Mouse (Mus musculus) intestine, postnatal 0 days (tissue): ENCODE results near the gene Mthfr. TPM values are rescaled to one million over a fixed set of nuclear protein-coding genes. Genes with fewer than 3 reads are reported as not detected.

Experiments used
- ATAC-seq: fragments of 200-750 bp; cut with Nextera tagmentation; 2 replicates; pipeline ENCODE4 v1.8.0; 2017; ENCODE audit warnings: mild to moderate bottlenecking, moderate TSS enrichment, moderate library complexity
- H3K27ac ChIP-seq: fragments of 300-500 bp; sonication (generic); 2 replicates; pipeline ENCODE4 v1.5.1; 2014; ENCODE audit warnings: mild to moderate bottlenecking, low read depth, low read length, moderate library complexity
- H3K27me3 ChIP-seq: fragments of 300-500 bp; sonication (generic); replicated peaks from 2 replicates; pipeline ENCODE4 v1.6.1; 2014; ENCODE audit warnings: low read length, mixed read lengths; ENCODE audit not compliant: control insufficient read depth, insufficient read depth
- H3K36me3 ChIP-seq: fragments of 300-500 bp; sonication (generic); 2 replicates; pipeline ENCODE4 v1.6.1; 2014; ENCODE audit warnings: mild to moderate bottlenecking, moderate library complexity; ENCODE audit not compliant: control insufficient read depth, insufficient read depth
- H3K4me1 ChIP-seq: fragments of 300-500 bp; sonication (generic); replicated peaks from 2 replicates; pipeline ENCODE4 v1.6.1; 2014; ENCODE audit warnings: antibody characterized with exemption, low read length, mixed read lengths; ENCODE audit not compliant: control insufficient read depth, insufficient read depth
- H3K4me2 ChIP-seq: fragments of 300-500 bp; sonication (generic); replicated peaks from 2 replicates; pipeline ENCODE4 v1.6.1; 2014; ENCODE audit warnings: low read depth, mild to moderate bottlenecking, moderate library complexity
- H3K4me3 ChIP-seq: fragments of 300-500 bp; sonication (generic); 2 replicates; pipeline ENCODE4 v1.5.1; 2014; ENCODE audit warnings: low read depth, low read length
- H3K9ac ChIP-seq: fragments of 300-500 bp; sonication (generic); 2 replicates; pipeline ENCODE4 v1.6.1; 2014; ENCODE audit warnings: mild to moderate bottlenecking, low read depth, low read length
- H3K9me3 ChIP-seq: fragments of 300-500 bp; sonication (generic); 2 replicates; pipeline ENCODE4 v1.6.1; 2016; ENCODE audit warnings: mixed run types; ENCODE audit not compliant: control insufficient read depth
- CTCF ChIP-seq: sonication (generic); IDR thresholded peaks from 2 replicates; pipeline ENCODE4 v1.5.1; 2016; ENCODE audit warnings: low read depth, mild to moderate bottlenecking, control low read depth, antibody characterized with exemption, moderate library complexity
- WGBS: fragments of 180-500 bp; shearing (Covaris S2); extraction: QIAGEN DNeasy Blood & Tissue Kit; methylation state at CpG from one replicate; pipeline ENCODE4 v1.1.7; 2014; 5-methylcytosine and 5-hydroxymethylcytosine counted together
- polyA plus RNA-seq: library from polyadenylated mRNA; unstranded; fragments of >200 nt; fragmentation: Nextera tagmentation; extraction: Ambion mirVana; gene quantifications from 2 replicates; pipeline ENCODE4 v1.2.1, GENCODE M21; 2015

The Mthfr gene
- polyA plus RNA-seq, 1 experiment from 2014 or later: 11.7 TPM

- no peak overlapping the region for H3K27ac ChIP-seq
- no peak overlapping the region for H3K9ac ChIP-seq
- H3K36me3 ChIP-seq: peaks cover 62% of the 10 kb centered on the region
- ATAC-seq: no peak
- no peaks in the 10 kb centered on the region for H3K4me1 ChIP-seq
- H3K27me3 ChIP-seq: no peaks in the 10 kb centered on the region
- H3K4me3 ChIP-seq: no peak overlapping the region
- WGBS: 80% methylated on average over 2 of the region's 2 CpGs
- H3K4me2 ChIP-seq: no peak overlapping the region
- TF ChIP-seq CTCF: no peak
- no peaks in the 10 kb centered on the region for H3K9me3 ChIP-seq
Measured at GRCm38 (mm10) chr4:148018410-148018809, 20.5 kb upstream of the Mthfr start.

- H3K9me3 ChIP-seq: no peaks in the 10 kb centered on the region
- no peak for TF ChIP-seq CTCF
- no peak overlapping the region for H3K4me3 ChIP-seq
- H3K27ac ChIP-seq: 0 out of 2 replicates have a peak overlapping the region, but pooled peaks have one; percentile 0
- peaks cover 54% of the 10 kb centered on the region for H3K36me3 ChIP-seq
- H3K4me2 ChIP-seq: no peak overlapping the region
- no peak overlapping the region for H3K9ac ChIP-seq
- 88% methylated on average over 3 of the region's 3 CpGs for WGBS
- H3K4me1 ChIP-seq: no peaks in the 10 kb centered on the region
- no peaks in the 10 kb centered on the region for H3K27me3 ChIP-seq
- no peak for ATAC-seq
Measured at GRCm38 (mm10) chr4:148024003-148024402, 14.9 kb upstream of the Mthfr start.

- peaks cover 34% of the 10 kb centered on the region for H3K36me3 ChIP-seq
- H3K27me3 ChIP-seq: no peaks in the 10 kb centered on the region
- 91% methylated on average over 7 of the region's 7 CpGs for WGBS
- no peak overlapping the region for H3K4me2 ChIP-seq
- H3K9ac ChIP-seq: no peak overlapping the region
- no peak overlapping the region for H3K4me3 ChIP-seq
- no peaks in the 10 kb centered on the region for H3K4me1 ChIP-seq
- H3K27ac ChIP-seq: no peak overlapping the region
- TF ChIP-seq CTCF: no peak
- H3K9me3 ChIP-seq: no peaks in the 10 kb centered on the region
- no peak for ATAC-seq
Measured at GRCm38 (mm10) chr4:148029297-148029696, 9.6 kb upstream of the Mthfr start.

GRCm38 (mm10) chr4:148030506-148030905, 8.4 kb upstream of the Mthfr start:
- H3K4me2 ChIP-seq: no peak overlapping the region
- H3K27me3 ChIP-seq: no peaks in the 10 kb centered on the region
- no peaks in the 10 kb centered on the region for H3K9me3 ChIP-seq
- H3K4me1 ChIP-seq: no peaks in the 10 kb centered on the region
- no peak for TF ChIP-seq CTCF
- no peak overlapping the region for H3K9ac ChIP-seq
- H3K27ac ChIP-seq: no peak overlapping the region
- no peak overlapping the region for H3K4me3 ChIP-seq
- peaks cover 22% of the 10 kb centered on the region for H3K36me3 ChIP-seq
- WGBS: 87% methylated on average over 5 of the region's 5 CpGs
- ATAC-seq: no peak

GRCm38 (mm10) chr4:148033858-148034410, 4.9 kb upstream of the Mthfr start:
- H3K27me3 ChIP-seq: no peaks in the 10 kb centered on the region
- peaks cover 4% of the 10 kb centered on the region; the same call in 1 of the 2 replicates for H3K4me1 ChIP-seq
- H3K9ac ChIP-seq: no peak overlapping the region
- TF ChIP-seq CTCF: no peak
- no peak overlapping the region for H3K27ac ChIP-seq
- peaks cover 6% of the 10 kb centered on the region; the same call in 1 of the 2 replicates for H3K36me3 ChIP-seq
- 85% methylated on average over 7 of the region's 7 CpGs for WGBS
- H3K9me3 ChIP-seq: no peaks in the 10 kb centered on the region
- no peak for ATAC-seq
- no peak overlapping the region for H3K4me3 ChIP-seq
- H3K4me2 ChIP-seq: no peak overlapping the region

- H3K27ac ChIP-seq: no peak overlapping the region
- TF ChIP-seq CTCF: no peak
- no peak for ATAC-seq
- H3K4me2 ChIP-seq: no peak overlapping the region
- H3K9me3 ChIP-seq: no peaks in the 10 kb centered on the region
- WGBS: 76% methylated on average over 3 of the region's 3 CpGs
- H3K27me3 ChIP-seq: no peaks in the 10 kb centered on the region
- peaks cover 10% of the 10 kb centered on the region; the same call in 1 of the 2 replicates for H3K4me1 ChIP-seq
- no peak overlapping the region for H3K4me3 ChIP-seq
- no peaks in the 10 kb centered on the region for H3K36me3 ChIP-seq
- H3K9ac ChIP-seq: no peak overlapping the region
Measured at GRCm38 (mm10) chr4:148035440-148035839, 3.4 kb upstream of the Mthfr start.
